Mouse (Mus musculus): ENCODE measurements around the gene Rnf11. TPM values are rescaled to one million over a fixed set of nuclear protein-coding genes. Genes with fewer than 3 reads are reported as not detected.

Rnf11 gene
- polyA plus RNA-seq (2012; rRNA removed) = 100 and 108 TPM in 2 replicates

DNA sequence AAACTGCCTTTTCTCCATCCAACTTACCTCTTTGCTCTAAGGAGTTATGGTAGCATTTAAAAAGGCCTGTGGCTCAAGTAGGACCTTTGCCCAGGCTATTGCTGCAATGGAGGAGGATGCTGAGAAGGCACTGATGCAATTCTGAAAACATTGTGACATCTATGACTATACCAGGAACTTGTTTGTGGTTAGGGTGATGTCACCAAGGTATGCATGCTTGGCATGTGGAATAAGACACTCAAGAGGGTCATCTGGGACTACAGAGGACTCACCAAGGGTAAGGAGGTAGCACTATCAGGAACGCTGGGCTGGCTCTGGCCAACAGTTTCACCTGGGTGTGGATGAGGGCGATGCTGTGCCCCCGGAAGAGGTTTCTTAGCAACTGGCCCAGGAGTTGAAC lies at the start of gene Rnf11:
Rnf11 (minus strand) TSS at position 108 of the 400 bp plus-strand sequence.

DNA sequence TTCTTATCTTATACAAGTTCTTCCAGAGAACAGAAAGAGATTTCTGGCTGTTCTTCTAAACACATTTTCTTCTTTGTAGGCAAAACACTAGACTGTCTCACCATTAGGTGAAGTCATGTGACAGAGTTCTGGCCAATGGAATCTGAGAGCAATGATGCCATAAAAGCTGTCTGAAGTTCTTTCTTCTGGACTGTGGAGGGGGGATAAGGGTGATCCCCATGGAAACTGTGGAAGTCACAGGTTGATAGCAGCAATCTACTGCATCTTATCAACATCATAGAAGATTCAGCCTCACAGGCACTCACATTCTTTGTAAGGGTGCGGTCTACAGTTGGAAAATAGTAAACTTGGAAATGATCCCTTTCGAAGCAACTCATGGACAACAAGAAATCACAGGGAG lies 46.6 kb upstream of the Rnf11 start, which contains the start of gene 4930522H14Rik:
4930522H14Rik (minus strand) TSS at position 187 of the 400 bp plus-strand sequence.

DNA sequence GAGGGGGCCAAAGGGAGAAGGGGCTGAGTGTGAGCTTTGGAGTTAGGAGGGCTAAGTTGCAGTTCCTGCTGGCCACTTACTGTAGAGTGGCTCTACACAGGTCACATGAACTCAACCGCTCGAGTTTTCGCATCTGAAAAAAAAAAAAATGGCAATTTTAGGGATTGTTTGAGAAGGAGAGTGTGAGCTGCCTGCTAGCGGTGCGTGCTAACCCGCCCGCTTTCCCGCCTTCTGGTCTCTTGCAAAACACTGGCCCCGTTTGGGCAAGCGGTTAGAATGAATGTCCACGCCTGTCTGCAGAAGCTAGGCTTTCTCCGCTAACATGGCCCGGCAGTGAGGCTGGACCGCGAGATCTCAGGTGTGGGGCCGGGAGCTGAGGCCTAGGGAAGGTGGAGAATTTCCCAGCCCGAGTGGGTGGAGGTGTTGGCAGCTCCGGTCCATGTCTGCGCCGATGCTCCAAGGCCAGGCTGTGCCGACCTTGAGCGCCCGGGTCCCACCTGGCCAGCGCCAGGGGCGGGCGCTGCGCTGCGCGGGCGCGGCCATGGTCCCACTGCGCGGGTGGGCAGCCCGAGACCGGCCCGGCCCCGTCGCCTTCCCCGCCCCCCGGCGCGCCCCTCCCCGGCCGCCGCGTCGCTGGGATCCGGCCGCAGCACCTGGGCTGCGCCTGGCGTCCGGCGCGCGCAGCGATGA lies 77.9 kb downstream of the Rnf11 start, which contains the start of gene Ttc39a:
Ttc39a (plus strand) TSS at position 138 of the 690 bp plus-strand sequence.

Other genes with a start within 250 kb of the Rnf11 start
- 63.0 and 71.1 TPM in 2 replicates for gene Eps15, start 204.5 kb downstream of the Rnf11 start, polyA plus RNA-seq (2012; rRNA removed)
- gene Ttc39a, start 78.1 kb downstream of the Rnf11 start, polyA plus RNA-seq (2012; rRNA removed) = 2.5 and 3.0 TPM in 2 replicates
- not detected in 2 replicates for gene 4930522H14Rik, start 46.6 kb upstream of the Rnf11 start, polyA plus RNA-seq (2012; rRNA removed)
- 6.6 and 7.5 TPM in 2 replicates for gene Cdkn2c, start 182.5 kb upstream of the Rnf11 start, polyA plus RNA-seq (2012; rRNA removed)
- 27.3 and 27.7 TPM in 2 replicates for gene Faf1, start 191.9 kb upstream of the Rnf11 start, polyA plus RNA-seq (2012; rRNA removed)